Mouse (Mus musculus): ENCODE results near the gene Hnf1b.

- TF ChIP-seq CTCF (IDR thresholded peaks at IDR 0.05; ENCODE audit: insufficient read depth, low read length), result no peak
- no peak for TF ChIP-seq POLR2A (IDR thresholded peaks at IDR 0.05; ENCODE audit: borderline replicate concordance, extremely low read depth, low read depth, low read length)
Observed at GRCm38 (mm10) chr11:83869686-83870085, 19.8 kb downstream of the Hnf1b start.

Data from lung, adult 2 months (tissue).